Mouse (Mus musculus) left cerebral cortex, adult 18-20 months (tissue): ENCODE data around the gene Sc5d. TPM values are rescaled to one million over a fixed set of nuclear protein-coding genes. Genes with fewer than 3 reads are reported as not detected.

Source experiments
- DNase-seq, 2 experiments: peaks; one replicate each; pipeline ENCODE4 v3.0.0; 2021 to 2022; ENCODE audit warnings: low spot score in 2 of 2, mixed read lengths in 1 of 2
- total RNA-seq, 2 experiments: library from RNA; stranded (reverse); gene quantifications; 2 replicates each; pipeline ENCODE4 v1.2.3; 2021

The Sc5d gene
- total RNA-seq, 2 experiments from 2014 or later: 55.2 to 58.5 TPM

- DNase-seq: peak; percentile 13 to 18
These were observed 346 bp downstream of the Sc5d start for GRCm38 (mm10) chr9:42263709-42264111.

GRCm38 (mm10) chr9:42260481-42260880 is 3.6 kb downstream of the Sc5d start:
- DNase-seq: no peak

GRCm38 (mm10) chr9:42249112-42249511 is 14.9 kb downstream of the Sc5d start:
- DNase-seq: no peak

- no peak for DNase-seq
These were observed 17.4 kb downstream of the Sc5d start for GRCm38 (mm10) chr9:42246688-42247087.

- no peak for DNase-seq
These were observed 19.9 kb downstream of the Sc5d start for GRCm38 (mm10) chr9:42244173-42244572.

- no peak for DNase-seq
These were observed 23.0 kb downstream of the Sc5d start for GRCm38 (mm10) chr9:42241021-42241420.

- peak; percentile 60 to 63 for DNase-seq
These were observed 23.5 kb downstream of the Sc5d start for GRCm38 (mm10) chr9:42240583-42240992.

GRCm38 (mm10) chr9:42238827-42239226 is 25.2 kb downstream of the Sc5d start:
- DNase-seq: no peak

- no peak for DNase-seq
These were observed 32.9 kb downstream of the Sc5d start for GRCm38 (mm10) chr9:42231116-42231515.

GRCm38 (mm10) chr9:42230333-42230732 is 33.7 kb downstream of the Sc5d start:
- no peak for DNase-seq

- DNase-seq: no peak
These were observed 34.5 kb downstream of the Sc5d start for GRCm38 (mm10) chr9:42229465-42230110.

- no peak for DNase-seq
These were observed 36.3 kb downstream of the Sc5d start for GRCm38 (mm10) chr9:42227804-42228203.

- DNase-seq: no peak
These were observed 44.9 kb downstream of the Sc5d start for GRCm38 (mm10) chr9:42219001-42219660.

GRCm38 (mm10) chr9:42217685-42218084 is 46.4 kb downstream of the Sc5d start:
- DNase-seq: no peak

GRCm38 (mm10) chr9:42214116-42214515 is 49.9 kb downstream of the Sc5d start:
- no peak for DNase-seq

GRCm38 (mm10) chr9:42213142-42213541 is 50.9 kb downstream of the Sc5d start:
- no peak for DNase-seq

GRCm38 (mm10) chr9:42209666-42210065 is 54.4 kb downstream of the Sc5d start:
- peak; percentile 56 to 58 for DNase-seq

GRCm38 (mm10) chr9:42208463-42208862 is 55.6 kb downstream of the Sc5d start:
- peak; percentile 50 to 56 for DNase-seq

- peak in 1 of 2 experiments; percentile 36 for DNase-seq
These were observed 57.3 kb downstream of the Sc5d start for GRCm38 (mm10) chr9:42206750-42207149.

GRCm38 (mm10) chr9:42202271-42202670 is 61.8 kb downstream of the Sc5d start:
- DNase-seq: no peak
